Mouse (Mus musculus): ENCODE measurements around the gene Pkhd1.

- TF ChIP-seq CTCF (conservative IDR thresholded peaks at IDR 0.05; ENCODE audit: low read length) (no peak), NANOG (IDR thresholded peaks at IDR 0.05; ENCODE audit: borderline replicate concordance, low read length) (no peak)
These were observed 427.4 kb downstream of the Pkhd1 start for GRCm38 (mm10) chr1:20190444-20190843.
